Mouse (Mus musculus): Measurements from ENCODE around the gene Pycr2. TPM values are rescaled to one million over a fixed set of nuclear protein-coding genes. Genes with fewer than 3 reads are reported as not detected.

Gene Pycr2
- polyA plus RNA-seq, 1 experiment from 2014 or later = 60.6 TPM

GRCm38 (mm10) chr1:180912792-180913191 lies 8.7 kb downstream of the Pycr2 start:
- no peak for ATAC-seq (replicated peaks; ENCODE audit: extremely low read depth, insufficient read depth, low FRiP score)
- Histone ChIP-seq H3K27ac (ENCODE audit: low read length) (no peak overlapping the region), H3K9me3 (replicated peaks; ENCODE audit: control insufficient read depth, low read length) (no peaks in the 10 kb centered on the region), H3K27me3 (ENCODE audit: control insufficient read depth, insufficient read depth, low read length) (no peaks in the 10 kb centered on the region), H3K4me3 (ENCODE audit: low read length) (no peak overlapping the region), H3K4me1 (ENCODE audit: control insufficient read depth, insufficient read depth, low read length) (peaks cover 11% of the 10 kb centered on the region; the same call in 1 of the 2 replicates), H3K36me3 (ENCODE audit: control insufficient read depth, insufficient read depth) (peaks cover 1% of the 10 kb centered on the region; the same call in 1 of the 2 replicates), H3K4me2 (ENCODE audit: low read depth, low read length) (no peak overlapping the region), H3K9ac (ENCODE audit: low read length) (no peak overlapping the region)
- WGBS = 72% methylated on average over 5 of the region's 5 CpGs

- Histone ChIP-seq H3K36me3 (ENCODE audit: control insufficient read depth, insufficient read depth) (no peaks in the 10 kb centered on the region), H3K4me1 (ENCODE audit: control insufficient read depth, insufficient read depth, low read length) (peaks cover 11% of the 10 kb centered on the region; the same call in 1 of the 2 replicates), H3K9me3 (replicated peaks; ENCODE audit: control insufficient read depth, low read length) (no peaks in the 10 kb centered on the region), H3K27me3 (ENCODE audit: control insufficient read depth, insufficient read depth, low read length) (no peaks in the 10 kb centered on the region), H3K4me3 (ENCODE audit: low read length) (no peak overlapping the region), H3K9ac (ENCODE audit: low read length) (0 out of 2 replicates have a peak overlapping the region, but pooled peaks have one; percentile 37), H3K4me2 (ENCODE audit: low read depth, low read length) (no peak overlapping the region), H3K27ac (ENCODE audit: low read length) (peak overlapping the region; percentile 25; the same call in 1 of the 2 replicates)
- WGBS = 36% methylated on average over 4 of the region's 4 CpGs
- ATAC-seq (replicated peaks; ENCODE audit: extremely low read depth, insufficient read depth, low FRiP score) = 0 out of 2 replicates have a peak, but pooled peaks have one; percentile 33
These were observed 9.7 kb downstream of the Pycr2 start for GRCm38 (mm10) chr1:180913797-180914196.

- WGBS = 86% methylated on average over 11 of the region's 11 CpGs
- Histone ChIP-seq H3K4me2 (ENCODE audit: low read depth, low read length) (no peak overlapping the region), H3K9ac (ENCODE audit: low read length) (no peak overlapping the region), H3K27ac (ENCODE audit: low read length) (no peak overlapping the region), H3K4me3 (ENCODE audit: low read length) (no peak overlapping the region), H3K36me3 (ENCODE audit: control insufficient read depth, insufficient read depth) (no peaks in the 10 kb centered on the region), H3K27me3 (ENCODE audit: control insufficient read depth, insufficient read depth, low read length) (no peaks in the 10 kb centered on the region), H3K9me3 (replicated peaks; ENCODE audit: control insufficient read depth, low read length) (no peaks in the 10 kb centered on the region), H3K4me1 (ENCODE audit: control insufficient read depth, insufficient read depth, low read length) (peaks cover 11% of the 10 kb centered on the region; the same call in 1 of the 2 replicates)
- ATAC-seq (replicated peaks; ENCODE audit: extremely low read depth, insufficient read depth, low FRiP score) = no peak
These were observed 12.3 kb downstream of the Pycr2 start for GRCm38 (mm10) chr1:180916425-180916824.

- H3K9me3 ChIP-seq (replicated peaks; ENCODE audit: control insufficient read depth, low read length) = no peaks in the 10 kb centered on the region
- H3K4me1 ChIP-seq (ENCODE audit: control insufficient read depth, insufficient read depth, low read length) = peaks cover 11% of the 10 kb centered on the region; the same call in 1 of the 2 replicates
- H3K4me2 ChIP-seq (ENCODE audit: low read depth, low read length) = no peak overlapping the region
- no peak overlapping the region for H3K9ac ChIP-seq (ENCODE audit: low read length)
- no peak for ATAC-seq (replicated peaks; ENCODE audit: extremely low read depth, insufficient read depth, low FRiP score)
- H3K27me3 ChIP-seq (ENCODE audit: control insufficient read depth, insufficient read depth, low read length) = no peaks in the 10 kb centered on the region
- H3K4me3 ChIP-seq (ENCODE audit: low read length) = no peak overlapping the region
- H3K36me3 ChIP-seq (ENCODE audit: control insufficient read depth, insufficient read depth) = no peaks in the 10 kb centered on the region
- WGBS = 27% methylated on average over 1 of the region's 1 CpGs
- H3K27ac ChIP-seq (ENCODE audit: low read length) = no peak overlapping the region
These were observed 13.0 kb downstream of the Pycr2 start for GRCm38 (mm10) chr1:180917053-180917452.

- no peak overlapping the region for H3K4me3 ChIP-seq (ENCODE audit: low read length)
- H3K4me2 ChIP-seq (ENCODE audit: low read depth, low read length) = no peak overlapping the region
- 44% methylated on average over 8 of the region's 8 CpGs for WGBS
- H3K27ac ChIP-seq (ENCODE audit: low read length) = no peak overlapping the region
- no peak for ATAC-seq (replicated peaks; ENCODE audit: extremely low read depth, insufficient read depth, low FRiP score)
- H3K36me3 ChIP-seq (ENCODE audit: control insufficient read depth, insufficient read depth) = no peaks in the 10 kb centered on the region
- no peaks in the 10 kb centered on the region for H3K9me3 ChIP-seq (replicated peaks; ENCODE audit: control insufficient read depth, low read length)
- no peaks in the 10 kb centered on the region for H3K27me3 ChIP-seq (ENCODE audit: control insufficient read depth, insufficient read depth, low read length)
- H3K9ac ChIP-seq (ENCODE audit: low read length) = no peak overlapping the region
- no peaks in the 10 kb centered on the region for H3K4me1 ChIP-seq (ENCODE audit: control insufficient read depth, insufficient read depth, low read length)
These were observed 15.6 kb downstream of the Pycr2 start for GRCm38 (mm10) chr1:180919686-180920085.

GRCm38 (mm10) chr1:180922273-180923048 lies 18.4 kb downstream of the Pycr2 start:
- Histone ChIP-seq H3K4me2 (ENCODE audit: low read depth, low read length) (no peak overlapping the region), H3K4me3 (ENCODE audit: low read length) (no peak overlapping the region)
- no peak; the same call in 1 of the 2 replicates for ATAC-seq (replicated peaks; ENCODE audit: extremely low read depth, insufficient read depth, low FRiP score)

GRCm38 (mm10) chr1:180924737-180925136 lies 20.6 kb downstream of the Pycr2 start:
- Histone ChIP-seq H3K9ac (ENCODE audit: low read length) (no peak overlapping the region), H3K4me3 (ENCODE audit: low read length) (no peak overlapping the region)

More at GRCm38 (mm10) chr1:180922273-180923048, 18.4 kb downstream of the Pycr2 start:
- Histone ChIP-seq H3K4me1 (ENCODE audit: control insufficient read depth, insufficient read depth, low read length) (no peaks in the 10 kb centered on the region), H3K36me3 (ENCODE audit: control insufficient read depth, insufficient read depth) (no peaks in the 10 kb centered on the region), H3K27me3 (ENCODE audit: control insufficient read depth, insufficient read depth, low read length) (no peaks in the 10 kb centered on the region), H3K9ac (ENCODE audit: low read length) (no peak overlapping the region), H3K9me3 (replicated peaks; ENCODE audit: control insufficient read depth, low read length) (no peaks in the 10 kb centered on the region), H3K27ac (ENCODE audit: low read length) (no peak overlapping the region)
- WGBS = 58% methylated on average over 6 of the region's 6 CpGs

GRCm38 (mm10) chr1:180926286-180926685 lies 22.2 kb downstream of the Pycr2 start:
- ATAC-seq (replicated peaks; ENCODE audit: extremely low read depth, insufficient read depth, low FRiP score) = no peak
- WGBS = 68% methylated on average over 4 of the region's 4 CpGs

More at GRCm38 (mm10) chr1:180924737-180925136, 20.6 kb downstream of the Pycr2 start:
- 48% methylated on average over 2 of the region's 2 CpGs for WGBS
- Histone ChIP-seq H3K27ac (ENCODE audit: low read length) (no peak overlapping the region), H3K4me2 (ENCODE audit: low read depth, low read length) (no peak overlapping the region), H3K27me3 (ENCODE audit: control insufficient read depth, insufficient read depth, low read length) (no peaks in the 10 kb centered on the region), H3K9me3 (replicated peaks; ENCODE audit: control insufficient read depth, low read length) (no peaks in the 10 kb centered on the region), H3K4me1 (ENCODE audit: control insufficient read depth, insufficient read depth, low read length) (no peaks in the 10 kb centered on the region), H3K36me3 (ENCODE audit: control insufficient read depth, insufficient read depth) (no peaks in the 10 kb centered on the region)
- no peak for ATAC-seq (replicated peaks; ENCODE audit: extremely low read depth, insufficient read depth, low FRiP score)

GRCm38 (mm10) chr1:180929599-180929998 lies 25.5 kb downstream of the Pycr2 start:
- Histone ChIP-seq H3K36me3 (ENCODE audit: control insufficient read depth, insufficient read depth) (no peaks in the 10 kb centered on the region), H3K4me2 (ENCODE audit: low read depth, low read length) (no peak overlapping the region), H3K9ac (ENCODE audit: low read length) (no peak overlapping the region), H3K4me3 (ENCODE audit: low read length) (no peak overlapping the region), H3K27ac (ENCODE audit: low read length) (no peak overlapping the region), H3K27me3 (ENCODE audit: control insufficient read depth, insufficient read depth, low read length) (peaks cover 12% of the 10 kb centered on the region), H3K4me1 (ENCODE audit: control insufficient read depth, insufficient read depth, low read length) (no peaks in the 10 kb centered on the region), H3K9me3 (replicated peaks; ENCODE audit: control insufficient read depth, low read length) (no peaks in the 10 kb centered on the region)
- 28% methylated on average over 2 of the region's 2 CpGs for WGBS
- no peak for ATAC-seq (replicated peaks; ENCODE audit: extremely low read depth, insufficient read depth, low FRiP score)

More at GRCm38 (mm10) chr1:180926286-180926685, 22.2 kb downstream of the Pycr2 start:
- H3K9me3 ChIP-seq (replicated peaks; ENCODE audit: control insufficient read depth, low read length) = no peaks in the 10 kb centered on the region
- no peaks in the 10 kb centered on the region for H3K4me1 ChIP-seq (ENCODE audit: control insufficient read depth, insufficient read depth, low read length)
- no peak overlapping the region for H3K4me2 ChIP-seq (ENCODE audit: low read depth, low read length)
- no peak overlapping the region for H3K27ac ChIP-seq (ENCODE audit: low read length)
- no peak overlapping the region for H3K4me3 ChIP-seq (ENCODE audit: low read length)
- H3K9ac ChIP-seq (ENCODE audit: low read length) = no peak overlapping the region
- H3K27me3 ChIP-seq (ENCODE audit: control insufficient read depth, insufficient read depth, low read length) = no peaks in the 10 kb centered on the region
- H3K36me3 ChIP-seq (ENCODE audit: control insufficient read depth, insufficient read depth) = no peaks in the 10 kb centered on the region

Data from heart, embryonic 16.5 days (tissue).